Mouse (Mus musculus) erythroblast, embryonic 14.5 days (primary cell): ENCODE measurements around the gene Tmem62.

Experiments used
- GATA1 ChIP-seq: IDR thresholded peaks from 2 replicates; pipeline ENCODE4 v1.6.1; 2012; ENCODE audit warnings: low read length, inconsistent platforms, mixed read lengths
- TAL1 ChIP-seq: IDR thresholded peaks from 3 replicates; pipeline ENCODE4 v1.6.1; 2012; ENCODE audit warnings: low read length, inconsistent platforms, mixed read lengths

GRCm38 (mm10) chr2:121003586-121003985 is 26.8 kb downstream of the Tmem62 start:
- TF ChIP-seq GATA1 (no peak), TAL1 (no peak)
